Mouse (Mus musculus) gastrocnemius, postnatal 36 days (tissue): ENCODE results near the gene Fam210b. TPM values are rescaled to one million over a fixed set of nuclear protein-coding genes. Genes with fewer than 3 reads are reported as not detected.
A peak's percentile ranks its signal among the peaks of the same experiment; 100 is the strongest.

Experiments
- DNase-seq, 2 experiments: peaks; one replicate each; pipeline ENCODE4 v3.0.0; 2022
- intact Hi-C: fragments of 180-260 bp; cut with DNase I; formaldehyde crosslinking; loops from one replicate; pipeline ENCODE4 v1.15.1; 2025
- total RNA-seq, 2 experiments: library from RNA; stranded (reverse); gene quantifications; 2 replicates each; pipeline ENCODE4 v1.2.3; 2021

The Fam210b gene
- total RNA-seq, 2 experiments from 2014 or later = 3.9 to 4.6 TPM

- intact Hi-C loops = no loop called here
- DNase-seq = no peak
Observed at GRCm38 (mm10) chr2:172348297-172348950, 3.1 kb downstream of the Fam210b start.

- intact Hi-C loops = no loop called here
- no peak for DNase-seq
Observed at GRCm38 (mm10) chr2:172349776-172350175, 4.4 kb downstream of the Fam210b start.

GRCm38 (mm10) chr2:172350773-172351172 lies 5.4 kb downstream of the Fam210b start:
- intact Hi-C loops = no loop called here
- DNase-seq = no peak

- DNase-seq = no peak
- intact Hi-C loops = no loop called here
Observed at GRCm38 (mm10) chr2:172353218-172353617, 7.9 kb downstream of the Fam210b start.

GRCm38 (mm10) chr2:172354761-172355160 lies 9.4 kb downstream of the Fam210b start:
- intact Hi-C loops = no loop called here
- DNase-seq = no peak

- intact Hi-C loops = no loop called here
- DNase-seq = no peak
Observed at GRCm38 (mm10) chr2:172355833-172356232, 10.5 kb downstream of the Fam210b start.

GRCm38 (mm10) chr2:172363176-172363575 lies 17.8 kb downstream of the Fam210b start:
- intact Hi-C loops = no loop called here
- DNase-seq = no peak

GRCm38 (mm10) chr2:172370411-172371223 lies 25.3 kb downstream of the Fam210b start, which contains the start of the genes Aurka and Cstf1:
Aurka (minus strand) TSS chr2:172370535.
Cstf1 (plus strand) TSS chr2:172370681.
- DNase-seq = peak; percentile 92 to 94
- intact Hi-C loops = no loop called here

- no peak for DNase-seq
- intact Hi-C loops = no loop called here
Observed at GRCm38 (mm10) chr2:172371258-172371657, 25.9 kb downstream of the Fam210b start.

GRCm38 (mm10) chr2:172376551-172376950 lies 31.2 kb downstream of the Fam210b start:
- intact Hi-C loops = loop anchor here (5.0 kb wide), 1 partner anchor 66 kb away; the partner anchor contains the start of gene Rtf2

GRCm38 (mm10) chr2:172376999-172377515 lies 31.7 kb downstream of the Fam210b start:
- intact Hi-C loops = loop anchor here (5.0 kb wide), 1 partner anchor 65 kb away; the partner anchor contains the start of gene Rtf2
- no peak for DNase-seq

More at GRCm38 (mm10) chr2:172376551-172376950, 31.2 kb downstream of the Fam210b start:
- no peak for DNase-seq

- intact Hi-C loops = loop anchor here (5.0 kb wide), 1 partner anchor 64 kb away; the partner anchor contains the start of gene Rtf2
- DNase-seq = no peak
Observed at GRCm38 (mm10) chr2:172378332-172378731, 33.0 kb downstream of the Fam210b start.

GRCm38 (mm10) chr2:172380513-172380912 lies 35.1 kb downstream of the Fam210b start:
- DNase-seq = no peak
- intact Hi-C loops = loop anchor here (5.0 kb wide), 1 partner anchor 122 kb away; no protein-coding TSS in a partner anchor

- intact Hi-C loops = loop anchor here (5.0 kb wide), 1 partner anchor 121 kb away; no protein-coding TSS in a partner anchor
Observed at GRCm38 (mm10) chr2:172381341-172381740, 36.0 kb downstream of the Fam210b start.

GRCm38 (mm10) chr2:172381898-172382297 lies 36.5 kb downstream of the Fam210b start:
- intact Hi-C loops = loop anchor here (5.0 kb wide), 1 partner anchor 120 kb away; no protein-coding TSS in a partner anchor
- no peak for DNase-seq

More at GRCm38 (mm10) chr2:172381341-172381740, 36.0 kb downstream of the Fam210b start:
- no peak for DNase-seq

GRCm38 (mm10) chr2:172384715-172385114 lies 39.4 kb downstream of the Fam210b start:
- no peak for DNase-seq
- intact Hi-C loops = loop anchor here (5.0 kb wide), 1 partner anchor 118 kb away; no protein-coding TSS in a partner anchor

- intact Hi-C loops = no loop called here
- DNase-seq = no peak
Observed at GRCm38 (mm10) chr2:172390341-172390740, 45.0 kb downstream of the Fam210b start.

- intact Hi-C loops = no loop called here
- no peak for DNase-seq
Observed at GRCm38 (mm10) chr2:172392041-172392521, 46.7 kb downstream of the Fam210b start.

- no peak for DNase-seq
- intact Hi-C loops = no loop called here
Observed at GRCm38 (mm10) chr2:172393391-172394051, 48.2 kb downstream of the Fam210b start, which contains the start of gene Cass4. Cass4 (plus strand) TSS chr2:172393794.

- intact Hi-C loops = no loop called here
- no peak for DNase-seq
Observed at GRCm38 (mm10) chr2:172394052-172394392, 48.7 kb downstream of the Fam210b start.
